In the genomic region with DNA sequence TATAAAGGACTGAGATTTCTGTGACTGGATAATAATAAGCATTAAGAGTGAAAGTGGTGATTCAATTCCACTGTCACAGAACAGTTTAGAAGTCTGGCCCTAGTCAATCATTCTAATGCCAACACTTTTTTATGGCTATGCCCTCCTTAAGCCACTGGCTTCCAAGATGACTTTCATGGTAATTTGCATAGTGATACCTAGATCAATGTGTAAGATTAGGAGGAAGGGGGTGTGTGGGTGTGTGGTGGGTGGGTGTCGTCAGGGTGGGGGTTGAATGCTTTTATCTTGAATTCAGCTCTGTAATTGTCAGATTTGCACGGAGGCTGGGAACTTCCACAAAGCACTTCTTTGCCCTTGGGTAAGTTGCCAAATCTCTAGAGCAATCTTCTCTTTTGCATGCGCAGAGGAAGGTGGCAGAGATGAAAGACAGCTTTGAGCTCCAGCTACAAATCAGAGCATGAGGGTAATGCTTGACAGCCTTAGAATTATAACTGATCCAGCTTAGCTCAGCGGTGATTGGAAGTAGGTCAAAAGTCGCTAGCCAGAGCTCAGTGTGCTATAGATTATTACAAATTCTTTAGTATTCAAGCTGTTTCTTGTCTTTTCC, we compare ENCODE assay signal across 10 mouse cellular contexts.
A peak's percentile ranks its signal among the peaks of the same experiment; 100 is the strongest.
DNase-seq lines count a peak whose midpoint lies in the region; ATAC-seq lines count a peak whose summit lies in the region.
"Had no signal": no experiment of that assay in that cellular context is flagged by ENCODE, and none has a peak within 500 bp of the region (broad histone marks: within the 10 kb centered on the region; RNA-seq: fewer than 3 reads in every experiment).

No protein-coding gene starts in this region.

- no peaks in the 10 kb centered on the region for H3K9me3 ChIP-seq in hindbrain, embryonic 13.5 days
- H3K9me3 ChIP-seq in hindbrain, embryonic 10.5 days: no peaks in the 10 kb centered on the region
- H3K9me3 ChIP-seq in forebrain, embryonic 16.5 days (ENCODE audit: control insufficient read depth, low read length): no peaks in the 10 kb centered on the region
- no peaks in the 10 kb centered on the region for H3K9me3 ChIP-seq in midbrain, embryonic 13.5 days

- H3K36me3 ChIP-seq in hindbrain, embryonic 13.5 days: no peaks in the 10 kb centered on the region
- no peaks in the 10 kb centered on the region for H3K36me3 ChIP-seq in hindbrain, embryonic 10.5 days
- no peaks in the 10 kb centered on the region for H3K36me3 ChIP-seq in forebrain, embryonic 16.5 days (ENCODE audit: control insufficient read depth, insufficient read depth)
- H3K36me3 ChIP-seq in midbrain, embryonic 13.5 days: no peaks in the 10 kb centered on the region

- H3K4me2 ChIP-seq in hindbrain, embryonic 13.5 days: no peak overlapping the region
- no peak overlapping the region for H3K4me2 ChIP-seq in forebrain, embryonic 16.5 days (ENCODE audit: low read length)
- no peak overlapping the region for H3K4me2 ChIP-seq in midbrain, embryonic 13.5 days (replicated peaks)

- H3K27me3 ChIP-seq in hindbrain, embryonic 13.5 days: no peaks in the 10 kb centered on the region
- H3K27me3 ChIP-seq in hindbrain, embryonic 10.5 days (ENCODE audit: insufficient read depth, poor library complexity, severe bottlenecking): no peaks in the 10 kb centered on the region
- H3K27me3 ChIP-seq in forebrain, embryonic 16.5 days (replicated peaks; ENCODE audit: control insufficient read depth, insufficient read depth, low read length): no peaks in the 10 kb centered on the region
- H3K27me3 ChIP-seq in midbrain, embryonic 13.5 days: no peaks in the 10 kb centered on the region
- H3K27me3 ChIP-seq: CH12.LX had no signal

- peaks cover 8% of the 10 kb centered on the region for H3K4me1 ChIP-seq in hindbrain, embryonic 13.5 days (replicated peaks)
- H3K4me1 ChIP-seq in hindbrain, embryonic 10.5 days (replicated peaks): no peaks in the 10 kb centered on the region
- H3K4me1 ChIP-seq in forebrain, embryonic 16.5 days (replicated peaks; ENCODE audit: control insufficient read depth, insufficient read depth, low read length): peaks cover 7% of the 10 kb centered on the region; the same call in 1 of the 2 replicates
- peaks cover 5% of the 10 kb centered on the region for H3K4me1 ChIP-seq in midbrain, embryonic 13.5 days (replicated peaks)

- no peak for DNase-seq in hindbrain, embryonic 10.5 days (ENCODE audit: low spot score)
- peak; percentile 46 for DNase-seq in adrenal gland, postnatal 14 days
- no peak for DNase-seq in kidney, postnatal 14 days
- DNase-seq: kidney, postnatal 10 days; thymus, postnatal 14 days had no signal

- ATAC-seq in hindbrain, embryonic 13.5 days (ENCODE audit: low FRiP score): peak; percentile 54; the same call in 1 of the 2 replicates
- ATAC-seq in forebrain, embryonic 16.5 days: peak; percentile 62
- peak; percentile 69 for ATAC-seq in midbrain, embryonic 13.5 days
- ATAC-seq in erythroid progenitor cell, adult 5-6 weeks (replicated peaks; ENCODE audit: low FRiP score, poor library complexity, severe bottlenecking): no peak

- no peak overlapping the region for H3K4me3 ChIP-seq in hindbrain, embryonic 13.5 days
- no peak overlapping the region for H3K4me3 ChIP-seq in hindbrain, embryonic 10.5 days
- H3K4me3 ChIP-seq in forebrain, embryonic 16.5 days (replicated peaks; ENCODE audit: low read length): no peak overlapping the region
- H3K4me3 ChIP-seq in midbrain, embryonic 13.5 days (replicated peaks): no peak overlapping the region

- no peak overlapping the region for H3K27ac ChIP-seq in hindbrain, embryonic 13.5 days
- H3K27ac ChIP-seq in hindbrain, embryonic 10.5 days: no peak overlapping the region
- no peak overlapping the region for H3K27ac ChIP-seq in forebrain, embryonic 16.5 days (ENCODE audit: low read length)
- H3K27ac ChIP-seq in midbrain, embryonic 13.5 days: no peak overlapping the region

- 37% methylated on average over 5 of the region's 5 CpGs for WGBS in hindbrain, embryonic 13.5 days
- 66% methylated on average over 5 of the region's 5 CpGs for WGBS in hindbrain, embryonic 10.5 days
- WGBS in forebrain, embryonic 16.5 days: 26% methylated on average over 5 of the region's 5 CpGs
- 28% methylated on average over 5 of the region's 5 CpGs for WGBS in midbrain, embryonic 13.5 days

- H3K9ac ChIP-seq in hindbrain, embryonic 13.5 days: no peak overlapping the region
- no peak overlapping the region for H3K9ac ChIP-seq in forebrain, embryonic 16.5 days (replicated peaks; ENCODE audit: low read depth, low read length)
- H3K9ac ChIP-seq in midbrain, embryonic 13.5 days (replicated peaks): no peak overlapping the region
